Mouse (Mus musculus) liver, embryonic 14.5 days (tissue): ENCODE results near the gene Olfr1076. TPM values are rescaled to one million over a fixed set of nuclear protein-coding genes. Genes with fewer than 3 reads are reported as not detected.
A peak's percentile ranks its signal among the peaks of the same experiment; 100 is the strongest.

Source experiments
- ATAC-seq: fragments of 200-750 bp; cut with Nextera tagmentation; 2 replicates; pipeline ENCODE4 v1.8.0; 2017; ENCODE audit warnings: moderate number of reproducible peaks, mild to moderate bottlenecking, moderate library complexity; ENCODE audit not compliant: insufficient read depth
- DNase-seq, 3 experiments: peaks; one replicate each; pipeline ENCODE4 v3.0.0-alpha.2; 2012 to 2013; ENCODE audit warnings: low read depth in 3 of 3, low spot score in 3 of 3
- H3K27ac ChIP-seq: fragments of 300-500 bp; sonication (generic); 2 replicates; pipeline ENCODE4 v1.5.1; 2014; ENCODE audit warnings: moderate library complexity, mild to moderate bottlenecking, control low read depth, inconsistent platforms
- H3K27me3 ChIP-seq: fragments of 300-500 bp; sonication (generic); 2 replicates; pipeline ENCODE4 v1.6.1; 2014; ENCODE audit warnings: mild to moderate bottlenecking, low read length, moderate library complexity; ENCODE audit not compliant: control insufficient read depth, insufficient read depth
- H3K36me3 ChIP-seq: fragments of 300-500 bp; sonication (generic); replicated peaks from 2 replicates; pipeline ENCODE4 v1.6.1; 2014; ENCODE audit warnings: low read depth; ENCODE audit not compliant: control insufficient read depth, insufficient read depth
- H3K4me1 ChIP-seq, 2 experiments: fragments of 200-500 bp in 1 of 2; fragments of 300-500 bp in 1 of 2; sonication (generic) in 1 of 2; replicated peaks; 2 replicates each; pipeline ENCODE4 v1.6.1; 2012 to 2014; ENCODE audit warnings: antibody characterized with exemption in 1 of 2, inconsistent platforms in 1 of 2, low read length in 1 of 2; ENCODE audit not compliant: control insufficient read depth in 2 of 2, insufficient read depth in 2 of 2
- H3K4me2 ChIP-seq: fragments of 300-500 bp; sonication (generic); 2 replicates; pipeline ENCODE4 v1.6.1; 2014; ENCODE audit warnings: low read depth, mild to moderate bottlenecking, control low read depth, moderate library complexity
- H3K4me3 ChIP-seq, 2 experiments: fragments of 200-500 bp in 1 of 2; fragments of 300-500 bp in 1 of 2; sonication (generic) in 1 of 2; 2 replicates each; pipeline ENCODE4 v1.5.1; 2012 to 2014; ENCODE audit warnings: low read depth in 2 of 2, low read length in 2 of 2, mild to moderate bottlenecking in 2 of 2, control low read depth in 1 of 2, inconsistent platforms in 1 of 2, moderate library complexity in 1 of 2; ENCODE audit not compliant: insufficient read depth in 1 of 2
- H3K9ac ChIP-seq: fragments of 300-500 bp; sonication (generic); replicated peaks from 2 replicates; pipeline ENCODE4 v1.6.1; 2014; ENCODE audit warnings: mild to moderate bottlenecking, control low read depth, moderate library complexity
- H3K9me3 ChIP-seq: fragments of 300-500 bp; sonication (generic); 2 replicates; pipeline ENCODE4 v1.6.1; 2016; ENCODE audit warnings: low read length, mixed read lengths; ENCODE audit not compliant: control insufficient read depth
- CTCF ChIP-seq: IDR thresholded peaks from 2 replicates; pipeline ENCODE4 v1.5.1; 2016; ENCODE audit warnings: antibody characterized with exemption, low read depth, control low read depth
- EP300 ChIP-seq: IDR thresholded peaks from 2 replicates; pipeline ENCODE4 v1.6.1; 2016; ENCODE audit warnings: antibody characterized with exemption, low read depth
- WGBS: fragments of 180-500 bp; shearing (Covaris S2); extraction: QIAGEN DNeasy Blood & Tissue Kit; methylation state at CpG from one replicate; pipeline ENCODE4 v1.1.7; 2014; ENCODE audit not compliant: insufficient replicate concordance; 5-methylcytosine and 5-hydroxymethylcytosine counted together
- polyA plus RNA-seq, 2 experiments: library from polyadenylated mRNA; depleted of rRNA in 1 of 2; stranded (reverse) in 1 of 2; unstranded in 1 of 2; fragments of >200 nt; fragmentation: Nextera tagmentation in 1 of 2; extraction: Ambion mirVana in 1 of 2; gene quantifications; 2 replicates each; pipeline versions ENCODE4 v1.2.1 to v1.2.3; 2012 to 2014

Olfr1076 gene
- polyA plus RNA-seq (2012; rRNA removed) (not detected in 2 replicates), polyA plus RNA-seq (2014; fragmentation: Nextera tagmentation; extraction: Ambion mirVana) (not detected in 2 replicates)

- Histone ChIP-seq H3K9ac (no peak within 1 kb of the TSS), H3K27ac (no peak within 1 kb of the TSS), H3K9me3 (no peaks in the 10 kb centered on the region), H3K4me1 (no peaks in the 10 kb centered on the region), H3K4me2 (no peak within 1 kb of the TSS), H3K36me3 (no peaks in the 10 kb centered on the region), H3K4me3 (no peak within 1 kb of the TSS), H3K27me3 (no peaks in the 10 kb centered on the region)
- TF ChIP-seq EP300 = no peak
- TF ChIP-seq CTCF = no peak
- ATAC-seq (no peak), DNase-seq (no peak)
- 49% methylated on average over 1 of the region's 1 CpGs for WGBS
These were observed at the start of gene Olfr1076 for GRCm38 (mm10) chr2:86508161-86508560. Gene Olfr1076, plus strand, starts transcription at chr2:86508461.

GRCm38 (mm10) chr2:86460434-86460833 lies 47.8 kb upstream of the Olfr1076 start:
- DNase-seq (no peak), ATAC-seq (no peak)
- no peak overlapping the region for H3K27ac ChIP-seq
- no peak overlapping the region for H3K4me2 ChIP-seq
- no peaks in the 10 kb centered on the region for H3K36me3 ChIP-seq
- no peak overlapping the region for H3K4me3 ChIP-seq
- H3K9ac ChIP-seq = no peak overlapping the region
- H3K27me3 ChIP-seq = no peaks in the 10 kb centered on the region
- no peak for TF ChIP-seq CTCF
- 54% methylated on average over 1 of the region's 1 CpGs for WGBS
- H3K9me3 ChIP-seq = no peaks in the 10 kb centered on the region
- no peaks in the 10 kb centered on the region for H3K4me1 ChIP-seq

- Histone ChIP-seq H3K36me3 (no peaks in the 10 kb centered on the region), H3K9ac (no peak overlapping the region), H3K27me3 (no peaks in the 10 kb centered on the region), H3K4me3 (no peak overlapping the region), H3K4me2 (no peak overlapping the region), H3K27ac (no peak overlapping the region), H3K4me1 (no peaks in the 10 kb centered on the region), H3K9me3 (no peaks in the 10 kb centered on the region)
- 22% methylated on average over 10 of the region's 10 CpGs for WGBS
- DNase-seq = no peak
- TF ChIP-seq EP300 (no peak), CTCF (peak; percentile 78)
- ATAC-seq = no peak
These were observed 43.7 kb upstream of the Olfr1076 start for GRCm38 (mm10) chr2:86464442-86465109.

- 30% methylated on average over 1 of the region's 1 CpGs for WGBS
These were observed 21.0 kb upstream of the Olfr1076 start, which contains the start of gene Olfr228 for GRCm38 (mm10) chr2:86487286-86487685. Gene Olfr228, minus strand, starts transcription at chr2:86487386.

GRCm38 (mm10) chr2:86530991-86531390 lies 22.7 kb downstream of the Olfr1076 start:
- no peaks in the 10 kb centered on the region for H3K36me3 ChIP-seq
- no peak overlapping the region for H3K27ac ChIP-seq
- H3K4me2 ChIP-seq = no peak overlapping the region
- DNase-seq (no peak), ATAC-seq (no peak)
- no peak overlapping the region for H3K9ac ChIP-seq
- H3K9me3 ChIP-seq = no peaks in the 10 kb centered on the region
- no peak overlapping the region for H3K4me3 ChIP-seq
- H3K4me1 ChIP-seq = no peaks in the 10 kb centered on the region
- 16% methylated on average over 1 of the region's 1 CpGs for WGBS
- no peak for TF ChIP-seq EP300
- TF ChIP-seq CTCF = no peak
- H3K27me3 ChIP-seq = no peaks in the 10 kb centered on the region

More at GRCm38 (mm10) chr2:86487286-86487685, 21.0 kb upstream of the Olfr1076 start, which contains the start of gene Olfr228:
- Histone ChIP-seq H3K4me2 (no peak within 1 kb of the TSS), H3K9ac (no peak within 1 kb of the TSS), H3K27me3 (no peaks in the 10 kb centered on the region), H3K36me3 (no peaks in the 10 kb centered on the region), H3K4me3 (no peak within 1 kb of the TSS), H3K4me1 (no peaks in the 10 kb centered on the region), H3K27ac (no peak within 1 kb of the TSS), H3K9me3 (no peaks in the 10 kb centered on the region)
- ATAC-seq = no peak
- TF ChIP-seq EP300 = no peak
- no peak for TF ChIP-seq CTCF
- no peak for DNase-seq
